ENCODE assay signal across 27 mouse cellular contexts in the genomic region with DNA sequence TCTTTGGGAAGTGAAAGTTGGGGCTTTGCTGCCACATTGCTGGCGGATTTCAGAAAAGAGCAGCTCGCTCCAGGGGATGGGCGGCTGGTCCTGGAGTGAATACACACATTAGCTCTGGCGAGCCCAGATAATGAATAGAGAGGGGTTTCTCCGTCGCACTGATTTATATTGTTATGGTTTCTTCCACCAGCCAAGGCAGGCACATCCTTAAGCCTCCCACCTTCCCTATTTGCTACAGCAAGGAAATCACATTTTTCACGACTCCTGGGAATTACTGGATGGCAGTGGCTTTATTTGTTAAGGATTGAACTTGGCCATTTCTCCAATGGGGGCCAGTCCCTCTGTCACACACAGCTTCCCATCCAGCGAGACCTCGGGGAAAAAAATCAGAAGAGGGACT.
DNase-seq lines count a peak whose midpoint lies in the region; ATAC-seq lines count a peak whose summit lies in the region.
"Had no signal": no experiment of that assay in that cellular context is flagged by ENCODE, and none has a peak within 500 bp of the region (broad histone marks: within the 10 kb centered on the region; RNA-seq: fewer than 3 reads in every experiment).

No protein-coding gene starts in this region.

- 0 out of 2 replicates have a peak overlapping the region, but pooled peaks have one; percentile 10 for H3K9ac ChIP-seq in intestine, embryonic 16.5 days (ENCODE audit: low read depth, low read length)
- H3K9ac ChIP-seq in intestine, embryonic 15.5 days, result no peak overlapping the region
- H3K9ac ChIP-seq in neural tube, embryonic 12.5 days, result no peak overlapping the region
- H3K9ac ChIP-seq: forebrain, embryonic 15.5 days; kidney, embryonic 15.5 days; limb, embryonic 13.5 days; lung, embryonic 15.5 days had no signal

- no peak for ATAC-seq in intestine, embryonic 16.5 days
- ATAC-seq in intestine, embryonic 15.5 days, result no peak
- ATAC-seq in neural tube, embryonic 12.5 days (ENCODE audit: low FRiP score, low read depth), result peak; percentile 47; the same call in 1 of the 2 replicates
- ATAC-seq: forebrain, embryonic 15.5 days had no signal

- H3K9me3 ChIP-seq in intestine, embryonic 16.5 days (ENCODE audit: control insufficient read depth, low read length), result no peaks in the 10 kb centered on the region
- H3K9me3 ChIP-seq in intestine, embryonic 15.5 days, result no peaks in the 10 kb centered on the region
- H3K9me3 ChIP-seq in neural tube, embryonic 12.5 days, result no peaks in the 10 kb centered on the region
- H3K9me3 ChIP-seq: forebrain, embryonic 15.5 days; G1E; kidney, embryonic 15.5 days; limb, embryonic 13.5 days; lung, embryonic 15.5 days had no signal

- no peaks in the 10 kb centered on the region for H3K27me3 ChIP-seq in intestine, embryonic 16.5 days (replicated peaks; ENCODE audit: control insufficient read depth, insufficient read depth, low read length)
- H3K27me3 ChIP-seq in intestine, embryonic 15.5 days (replicated peaks), result no peaks in the 10 kb centered on the region
- H3K27me3 ChIP-seq in neural tube, embryonic 12.5 days (replicated peaks), result no peaks in the 10 kb centered on the region
- H3K27me3 ChIP-seq: forebrain, embryonic 15.5 days; lung, embryonic 15.5 days had no signal

- H3K27ac ChIP-seq in intestine, embryonic 16.5 days (ENCODE audit: low read length), result no peak overlapping the region
- no peak overlapping the region for H3K27ac ChIP-seq in intestine, embryonic 15.5 days
- H3K27ac ChIP-seq in neural tube, embryonic 12.5 days, result 0 out of 2 replicates have a peak overlapping the region, but pooled peaks have one; percentile 32
- H3K27ac ChIP-seq: forebrain, embryonic 15.5 days; gastrocnemius, adult 2 months; kidney, embryonic 15.5 days; layer of hippocampus, adult 2 months; limb, embryonic 13.5 days; lung, embryonic 15.5 days had no signal

- 45% methylated on average over 9 of the region's 9 CpGs for WGBS in intestine, embryonic 16.5 days
- 51% methylated on average over 9 of the region's 9 CpGs for WGBS in intestine, embryonic 15.5 days
- WGBS in neural tube, embryonic 12.5 days, result 13% methylated on average over 9 of the region's 9 CpGs

- no peaks in the 10 kb centered on the region for H3K36me3 ChIP-seq in intestine, embryonic 16.5 days (ENCODE audit: control insufficient read depth, insufficient read depth, low read length)
- H3K36me3 ChIP-seq in intestine, embryonic 15.5 days, result no peaks in the 10 kb centered on the region
- no peaks in the 10 kb centered on the region for H3K36me3 ChIP-seq in neural tube, embryonic 12.5 days
- H3K36me3 ChIP-seq: forebrain, embryonic 15.5 days; G1E; kidney, embryonic 15.5 days; limb, embryonic 13.5 days; lung, embryonic 15.5 days had no signal

- no peak overlapping the region for H3K4me2 ChIP-seq in intestine, embryonic 16.5 days (ENCODE audit: low read depth, low read length)
- H3K4me2 ChIP-seq in intestine, embryonic 15.5 days (replicated peaks), result no peak overlapping the region
- H3K4me2 ChIP-seq in neural tube, embryonic 12.5 days (replicated peaks), result 0 out of 2 replicates have a peak overlapping the region, but pooled peaks have one; percentile 16
- H3K4me2 ChIP-seq: forebrain, embryonic 15.5 days; heart, embryonic 11.5 days; kidney, embryonic 15.5 days; limb, embryonic 13.5 days; liver, embryonic 11.5 days; lung, embryonic 15.5 days had no signal

- peaks cover 8% of the 10 kb centered on the region for H3K4me1 ChIP-seq in intestine, embryonic 16.5 days (ENCODE audit: control insufficient read depth, insufficient read depth, low read length)
- H3K4me1 ChIP-seq in intestine, embryonic 15.5 days (replicated peaks), result peaks cover 5% of the 10 kb centered on the region; the same call in 1 of the 2 replicates
- H3K4me1 ChIP-seq in neural tube, embryonic 12.5 days, result peaks cover 38% of the 10 kb centered on the region

- H3K4me3 ChIP-seq in intestine, embryonic 16.5 days (ENCODE audit: low read length), result no peak overlapping the region
- H3K4me3 ChIP-seq in intestine, embryonic 15.5 days (replicated peaks), result no peak overlapping the region
- H3K4me3 ChIP-seq in neural tube, embryonic 12.5 days, result no peak overlapping the region
- H3K4me3 ChIP-seq: forebrain, embryonic 15.5 days; gastrocnemius, adult 2 months; kidney, embryonic 15.5 days; layer of hippocampus, adult 2 months; limb, embryonic 13.5 days; lung, embryonic 15.5 days had no signal

- DNase-seq in embryo, embryonic 11 days, result peak; percentile 49
- DNase-seq in embryo, embryonic 9.5 days (ENCODE audit: extremely low spot score), result no peak
- DNase-seq in neural tube, embryonic 10.5 days (ENCODE audit: extremely low spot score, low spot score), result no peak
- no peak for DNase-seq in left cerebral cortex, adult 11 months (ENCODE audit: low spot score)
- no peak for DNase-seq in lung, postnatal 25 days (ENCODE audit: low spot score)
- DNase-seq: adrenal gland, postnatal 10 days; cerebellum, adult 11 months; cerebellum, adult 9-10 months; cerebellum, postnatal 36 days; gastrocnemius, adult 2 months; gastrocnemius, postnatal 36 days; heart, adult 18-20 months; heart, postnatal 36 days; kidney, adult 18-20 months; kidney, postnatal 36 days; lung, postnatal 36 days had no signal
